Mouse (Mus musculus) G1E (cell line): ENCODE measurements around the gene Vdr. TPM values are rescaled to one million over a fixed set of nuclear protein-coding genes. Genes with fewer than 3 reads are reported as not detected.

Experiments used
- ATAC-seq: 2 replicates; pipeline ENCODE4 v1.8.0; 2016; ENCODE audit warnings: mild to moderate bottlenecking; ENCODE audit not compliant: insufficient number of reproducible peaks, poor library complexity, low FRiP score, severe bottlenecking; ENCODE audit errors: extremely low read depth
- DNase-seq: peaks from one replicate; pipeline ENCODE4 v3.0.0; 2012; ENCODE audit warnings: low spot score
- H3K27me3 ChIP-seq: 2 replicates; pipeline ENCODE4 v1.6.1; 2012; ENCODE audit warnings: mild to moderate bottlenecking, low read length, inconsistent platforms; ENCODE audit not compliant: insufficient read depth
- H3K36me3 ChIP-seq: replicated peaks from 2 replicates; pipeline ENCODE3; 2012; ENCODE audit warnings: mild to moderate bottlenecking, inconsistent platforms
- H3K4me1 ChIP-seq: 2 replicates; pipeline ENCODE4 v1.6.1; 2012; ENCODE audit warnings: low read depth, low read length, inconsistent platforms, mixed read lengths; ENCODE audit not compliant: insufficient read depth
- H3K4me3 ChIP-seq: 2 replicates; pipeline ENCODE4 v1.5.1; 2012; ENCODE audit warnings: low read depth, mild to moderate bottlenecking, inconsistent platforms, low read length, moderate library complexity, mixed read lengths
- H3K9me3 ChIP-seq: replicated peaks from 2 replicates; pipeline ENCODE4 v1.6.1; 2012; ENCODE audit warnings: inconsistent platforms
- CTCF ChIP-seq: IDR thresholded peaks from 2 replicates; pipeline ENCODE4 v1.5.1; 2012; ENCODE audit warnings: low read depth, low read length, inconsistent platforms, mixed read lengths
- GATA1 ChIP-seq: IDR thresholded peaks from 2 replicates; pipeline ENCODE4 v1.6.1; 2012; ENCODE audit warnings: borderline replicate concordance, low read length, inconsistent platforms, mixed read lengths
- GATA2 ChIP-seq: IDR thresholded peaks from 2 replicates; pipeline ENCODE4 v1.6.1; 2012; ENCODE audit warnings: low read depth, low read length, inconsistent platforms, borderline replicate concordance
- POLR2AphosphoS5 ChIP-seq: IDR thresholded peaks from 2 replicates; pipeline ENCODE4 v1.6.1; 2012; ENCODE audit warnings: low read depth, low read length, inconsistent platforms; ENCODE audit not compliant: insufficient replicate concordance
- TAL1 ChIP-seq: conservative IDR thresholded peaks from 2 replicates; pipeline ENCODE4 v1.6.1; 2012; ENCODE audit warnings: low read depth, low read length, inconsistent platforms, mixed read lengths
- polyA plus RNA-seq: library from polyadenylated mRNA; stranded (reverse); fragments of >175 nt; gene quantifications from 2 replicates; pipeline ENCODE4 v1.2.3, GENCODE M21; 2012
- total RNA-seq, 2 experiments: library from RNA; stranded (forward) in 1 of 2; stranded (reverse) in 1 of 2; fragments of 200-1000 nt in 1 of 2; fragments of >200 nt in 1 of 2; fragmentation: Nextera tagmentation in 1 of 2; gene quantifications; 2 replicates each; pipeline ENCODE4 v1.2.3; 2014 to 2017

Gene Vdr
- total and polyA plus RNA-seq, 3 experiments: 0.09 to 0.45 (median 0.33) TPM

- Histone ChIP-seq H3K4me1 (peaks cover 10% of the 10 kb centered on the region), H3K27me3 (peaks cover 36% of the 10 kb centered on the region), H3K36me3 (no peaks in the 10 kb centered on the region), H3K9me3 (no peaks in the 10 kb centered on the region), H3K4me3 (no peak overlapping the region)
- TF ChIP-seq GATA2: no peak
- no peak for TF ChIP-seq POLR2AphosphoS5
- no peak for TF ChIP-seq GATA1
- TF ChIP-seq TAL1: no peak
- no peak for TF ChIP-seq CTCF
- ATAC-seq (no peak), DNase-seq (no peak)
Observed at GRCm38 (mm10) chr15:97890450-97890849, 20.0 kb downstream of the Vdr start.

- DNase-seq: no peak
- Histone ChIP-seq H3K4me3 (no peak overlapping the region), H3K4me1 (peaks cover 10% of the 10 kb centered on the region), H3K27me3 (peaks cover 36% of the 10 kb centered on the region), H3K36me3 (no peaks in the 10 kb centered on the region), H3K9me3 (no peaks in the 10 kb centered on the region)
- TF ChIP-seq TAL1 (no peak), GATA1 (no peak), CTCF (no peak), GATA2 (no peak), POLR2AphosphoS5 (no peak)
- ATAC-seq: no peak
Observed at GRCm38 (mm10) chr15:97890017-97890416, 20.4 kb downstream of the Vdr start.

GRCm38 (mm10) chr15:97887541-97888016 lies 22.9 kb downstream of the Vdr start:
- H3K27me3 ChIP-seq: peaks cover 42% of the 10 kb centered on the region
- no peak overlapping the region for H3K4me3 ChIP-seq
- H3K36me3 ChIP-seq: no peaks in the 10 kb centered on the region
- no peaks in the 10 kb centered on the region for H3K9me3 ChIP-seq
- H3K4me1 ChIP-seq: peaks cover 7% of the 10 kb centered on the region
- TF ChIP-seq POLR2AphosphoS5 (no peak), GATA1 (no peak), TAL1 (no peak), GATA2 (no peak), CTCF (no peak)
- ATAC-seq: no peak
- DNase-seq: no peak

- Histone ChIP-seq H3K4me3 (no peak overlapping the region), H3K36me3 (no peaks in the 10 kb centered on the region), H3K27me3 (peaks cover 59% of the 10 kb centered on the region), H3K4me1 (no peaks in the 10 kb centered on the region), H3K9me3 (no peaks in the 10 kb centered on the region)
- DNase-seq (no peak), ATAC-seq (no peak)
- TF ChIP-seq GATA1: no peak
- TF ChIP-seq TAL1: no peak
- TF ChIP-seq GATA2: no peak
- no peak for TF ChIP-seq POLR2AphosphoS5
- no peak for TF ChIP-seq CTCF
Observed at GRCm38 (mm10) chr15:97881423-97881822, 29.0 kb downstream of the Vdr start.

GRCm38 (mm10) chr15:97880441-97880840 lies 30.0 kb downstream of the Vdr start:
- Histone ChIP-seq H3K9me3 (no peaks in the 10 kb centered on the region), H3K4me3 (no peak overlapping the region), H3K27me3 (peaks cover 62% of the 10 kb centered on the region), H3K4me1 (no peaks in the 10 kb centered on the region), H3K36me3 (no peaks in the 10 kb centered on the region)
- ATAC-seq (no peak), DNase-seq (no peak)
- TF ChIP-seq GATA2 (no peak), POLR2AphosphoS5 (no peak), TAL1 (no peak), GATA1 (no peak), CTCF (no peak)

- Histone ChIP-seq H3K4me3 (no peak overlapping the region), H3K9me3 (no peaks in the 10 kb centered on the region), H3K4me1 (no peaks in the 10 kb centered on the region), H3K36me3 (no peaks in the 10 kb centered on the region), H3K27me3 (peaks cover 64% of the 10 kb centered on the region)
- DNase-seq (no peak), ATAC-seq (no peak)
- TF ChIP-seq POLR2AphosphoS5: no peak
- TF ChIP-seq GATA1: no peak
- TF ChIP-seq TAL1: no peak
- TF ChIP-seq CTCF: no peak
- TF ChIP-seq GATA2: no peak
Observed at GRCm38 (mm10) chr15:97878696-97879328, 31.6 kb downstream of the Vdr start.
